Mouse (Mus musculus) urinary bladder, adult 18-20 months (tissue): ENCODE results near the gene Gpr146.
A peak's percentile ranks its signal among the peaks of the same experiment; 100 is the strongest.

Experiments
- DNase-seq, 2 experiments: peaks; one replicate each; pipeline ENCODE4 v3.0.0; 2022; ENCODE audit warnings: low spot score in 2 of 2, mixed read lengths in 2 of 2

The Gpr146 gene

DNA sequence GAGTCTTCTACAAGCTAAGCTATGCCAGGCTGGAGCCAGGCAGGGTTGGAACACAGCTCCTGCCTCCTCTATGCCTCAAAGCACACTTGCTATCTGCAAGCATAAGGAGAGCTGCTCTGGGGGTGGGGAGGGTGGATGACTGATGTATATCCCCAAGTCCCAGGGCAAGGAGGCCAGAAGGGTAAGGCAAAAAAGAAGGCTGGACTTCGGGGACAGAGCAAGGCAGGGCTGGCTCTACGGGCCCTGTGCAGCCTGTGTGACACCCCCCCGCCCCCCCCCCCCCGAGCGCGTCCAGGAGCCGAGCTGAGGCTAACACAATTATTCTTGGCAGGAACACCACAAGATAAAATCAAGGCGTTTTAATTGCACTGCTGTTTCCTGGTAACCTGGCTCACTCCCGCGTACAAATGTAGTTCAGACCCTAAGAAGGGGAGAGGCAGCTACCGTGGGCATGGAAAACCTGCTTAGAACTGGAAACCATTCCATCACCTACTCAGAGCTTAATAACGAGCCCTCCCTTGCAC lies 52.4 kb downstream of the Gpr146 start:
- DNase-seq, result peak in 1 of 2 experiments; percentile 20

DNA sequence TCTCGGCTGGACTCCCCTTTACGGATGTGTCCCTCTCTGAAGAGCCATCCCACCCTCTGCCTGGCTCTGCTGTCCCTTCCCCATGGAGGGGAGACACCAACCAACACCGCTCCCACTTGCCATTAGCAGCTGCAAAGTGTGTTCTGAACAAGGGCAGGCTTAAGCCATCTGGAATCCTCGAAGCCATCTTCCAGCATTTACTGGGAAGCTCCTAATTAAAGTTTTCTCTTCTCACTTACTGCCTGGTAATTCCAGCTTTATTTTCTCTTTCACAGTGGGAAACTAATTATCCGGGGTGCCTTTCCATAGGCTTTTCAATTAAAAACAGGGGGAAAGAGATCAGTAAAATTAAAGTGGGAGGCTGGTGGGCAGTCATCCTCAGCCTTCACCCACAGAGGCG lies 54.8 kb downstream of the Gpr146 start:
- DNase-seq, result no peak

DNA sequence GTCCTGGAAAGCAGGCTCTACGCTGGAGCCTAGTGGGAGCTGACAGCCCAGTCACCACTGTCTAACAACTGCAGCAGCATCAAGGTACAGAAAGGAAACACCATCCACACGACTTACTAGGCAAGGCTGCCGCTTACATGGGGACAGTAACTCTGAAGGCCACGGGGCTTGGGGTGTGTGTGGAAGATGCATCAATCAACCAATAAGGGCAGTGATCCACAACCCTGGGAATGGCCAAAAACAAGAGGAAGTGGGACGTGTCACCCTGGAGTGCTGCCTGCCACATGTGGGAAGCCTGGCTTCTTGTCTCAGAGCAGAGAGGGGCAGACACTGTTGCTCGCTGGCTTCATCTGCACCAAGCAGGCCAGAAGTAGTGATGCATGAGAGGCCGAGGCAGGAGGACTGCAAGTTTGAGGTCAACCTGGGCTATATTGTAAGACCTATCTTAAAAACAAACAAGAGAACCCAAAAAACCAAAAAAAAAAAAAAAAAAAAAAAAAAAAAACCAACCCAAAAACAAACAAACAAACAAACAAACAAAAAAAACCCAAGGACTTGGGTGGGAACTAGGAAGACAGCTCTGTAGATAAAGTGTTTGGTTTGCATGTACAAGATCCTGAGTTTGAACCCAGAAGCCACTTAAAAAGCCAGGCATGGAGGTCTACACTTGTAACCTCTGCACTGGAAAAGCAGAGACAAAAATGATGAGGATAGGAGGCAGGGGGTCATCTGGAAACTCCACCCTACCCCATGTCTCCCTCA lies 55.4 kb downstream of the Gpr146 start:
- no peak for DNase-seq

DNA sequence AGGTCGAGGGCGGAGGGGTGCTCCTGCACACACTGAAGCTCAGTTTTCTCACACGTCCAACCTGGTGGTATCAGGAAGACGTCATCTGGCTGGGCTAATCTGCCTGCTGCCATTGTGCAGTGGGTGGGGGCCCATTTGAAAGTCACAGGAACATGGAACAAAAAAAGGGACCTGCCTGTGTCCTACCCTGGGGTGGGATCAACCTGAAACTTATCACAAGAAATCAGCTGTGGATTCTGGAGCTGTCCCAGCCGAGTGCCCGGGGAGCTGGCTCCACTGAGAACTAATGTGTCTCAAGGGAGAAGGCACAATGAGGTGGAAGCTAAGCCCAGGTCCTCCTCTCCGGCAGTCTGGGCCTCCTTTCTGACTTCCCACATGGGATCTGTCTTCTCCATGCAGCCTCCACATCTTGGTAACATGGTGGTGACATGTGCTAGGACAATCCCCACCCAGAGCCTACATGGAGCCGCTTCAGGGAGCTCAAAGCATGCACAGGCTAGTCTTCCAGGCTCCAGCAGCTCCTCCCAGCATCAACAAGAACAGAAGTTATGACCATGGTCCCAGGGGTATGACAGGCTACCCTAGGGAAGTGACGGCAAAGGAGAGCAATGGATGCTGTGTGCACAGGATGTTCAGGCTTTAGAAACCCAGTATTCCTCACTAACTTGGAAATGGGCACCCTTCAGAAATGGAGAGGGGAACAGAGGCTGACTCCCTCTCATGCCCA lies 56.5 kb downstream of the Gpr146 start:
- no peak for DNase-seq

DNA sequence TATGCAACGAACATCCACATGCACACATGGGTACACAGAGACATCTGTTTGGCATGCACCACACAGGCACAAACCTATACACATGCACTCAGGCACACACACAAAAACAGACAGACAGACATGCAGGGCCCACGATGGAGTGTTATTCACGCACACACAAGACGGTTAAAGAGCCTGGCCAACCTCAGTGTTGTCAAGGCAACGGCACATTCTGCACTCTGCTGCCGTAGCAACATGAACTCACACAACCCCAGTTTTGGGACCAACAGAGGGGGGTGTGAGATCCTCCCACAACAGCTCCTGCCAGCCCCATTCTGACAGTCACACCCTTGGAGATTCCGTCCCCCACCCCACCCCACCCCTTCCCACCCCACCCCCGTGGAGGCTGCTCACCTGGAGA lies 57.4 kb downstream of the Gpr146 start:
- DNase-seq, result no peak

DNA sequence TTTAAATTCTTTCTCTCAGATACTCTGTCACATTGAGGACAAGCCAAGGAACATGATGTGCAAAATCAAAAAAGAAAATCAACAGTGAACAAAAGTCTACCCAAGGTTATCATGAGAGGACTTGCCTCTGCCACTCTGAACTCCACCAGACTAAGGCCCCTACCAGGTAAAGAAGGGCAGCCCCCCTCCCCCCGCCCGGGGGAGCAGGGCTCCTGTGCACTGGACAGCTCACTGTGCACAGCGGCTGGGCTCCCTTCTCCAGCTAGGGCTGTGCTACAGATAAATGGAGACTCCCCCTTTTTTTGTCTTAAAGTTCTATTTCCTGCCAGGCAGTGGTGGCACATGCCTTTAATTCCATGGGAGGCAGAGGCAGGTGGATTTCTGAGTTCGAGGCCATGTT lies 60.3 kb downstream of the Gpr146 start:
- DNase-seq, result no peak

DNA sequence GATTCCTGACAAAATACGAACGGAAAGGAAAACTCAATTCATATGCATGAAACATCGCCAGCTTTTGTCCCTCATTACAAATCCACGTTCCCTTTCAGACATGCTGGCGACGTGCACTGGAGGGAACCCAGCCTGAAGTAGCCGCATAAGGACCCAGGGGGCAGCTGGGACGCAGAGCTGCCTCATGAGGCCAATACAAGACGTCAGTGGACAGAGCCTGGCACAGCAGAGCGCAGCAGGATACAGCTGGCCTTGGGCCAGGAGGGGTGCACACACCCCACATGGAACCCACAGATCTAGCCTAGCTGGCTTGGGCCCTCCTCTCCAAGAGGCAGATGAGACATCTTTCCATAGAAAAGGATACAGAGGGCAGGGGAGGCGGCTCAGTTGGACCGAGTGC lies 60.9 kb downstream of the Gpr146 start:
- no peak for DNase-seq

DNA sequence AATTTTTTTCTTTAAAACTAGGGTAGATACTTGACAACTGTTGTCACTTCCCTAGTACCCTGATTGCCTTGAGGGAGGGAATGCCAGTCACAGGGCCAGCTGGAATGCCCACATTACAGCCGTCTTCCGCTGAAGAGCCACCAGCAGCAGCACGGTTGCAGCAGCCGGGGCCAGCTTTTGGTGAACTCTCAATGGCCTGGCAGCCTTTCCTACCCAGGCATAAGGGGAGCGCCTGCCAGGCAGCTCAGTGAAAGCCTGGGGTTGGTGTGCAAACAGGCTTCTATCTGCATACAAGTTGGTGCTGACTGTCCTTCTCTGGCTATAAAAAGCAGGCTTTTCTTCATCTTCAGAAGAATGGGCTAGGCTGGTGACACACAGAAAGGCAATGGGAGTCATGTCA lies 63.0 kb downstream of the Gpr146 start:
- no peak for DNase-seq

DNA sequence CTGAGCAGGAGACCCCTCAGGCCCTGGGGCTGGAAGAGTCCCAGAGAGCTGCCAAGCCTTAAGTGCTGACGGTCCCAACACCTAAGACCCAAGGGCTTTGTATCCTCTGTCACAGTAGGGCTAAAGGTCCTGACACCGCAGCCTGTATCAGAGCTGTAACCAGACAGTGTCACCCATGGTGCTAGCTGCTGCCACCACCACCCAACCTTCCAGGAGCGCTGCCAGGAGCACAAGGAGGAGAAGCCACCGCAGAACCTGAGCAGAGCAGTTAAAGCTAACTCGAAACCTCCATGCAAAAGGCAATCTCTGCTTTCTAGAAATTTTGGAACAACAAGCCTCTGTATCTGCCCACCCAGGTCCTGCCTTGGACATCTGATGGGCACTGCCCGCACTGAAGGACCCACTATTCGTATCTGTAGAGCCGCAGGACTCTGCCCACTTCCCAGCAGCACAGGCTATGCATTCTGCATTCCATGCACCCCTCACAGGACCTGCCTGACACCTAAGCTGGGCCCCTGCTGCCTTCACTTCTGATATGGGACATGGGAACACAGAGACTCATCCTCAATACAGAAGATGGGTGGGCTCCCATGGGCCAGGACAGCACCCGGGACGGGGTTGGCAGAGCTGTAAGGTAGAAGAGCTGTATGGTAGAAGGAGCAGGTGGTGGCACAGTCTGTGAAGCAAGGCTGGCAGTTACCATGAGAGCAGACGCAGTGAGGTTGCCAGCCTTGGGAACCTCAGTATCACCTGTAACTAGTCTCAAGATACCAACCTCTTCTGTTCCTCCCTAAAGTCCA lies 63.6 kb downstream of the Gpr146 start:
- no peak for DNase-seq

DNA sequence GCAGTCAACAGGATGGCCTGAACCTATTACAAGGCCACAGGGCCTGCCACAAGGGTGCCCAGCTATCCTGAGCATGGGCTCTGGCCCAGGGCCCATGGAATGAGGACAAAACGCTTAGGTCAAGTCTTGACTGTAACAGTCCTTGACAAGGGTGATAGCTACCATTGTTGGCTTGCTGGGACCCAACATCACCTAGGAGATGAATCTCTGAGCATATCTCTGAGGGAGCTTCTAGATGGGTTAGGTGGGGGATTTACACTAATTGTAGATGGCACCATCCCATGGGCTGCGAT lies 64.2 kb downstream of the Gpr146 start:
- DNase-seq, result no peak

DNA sequence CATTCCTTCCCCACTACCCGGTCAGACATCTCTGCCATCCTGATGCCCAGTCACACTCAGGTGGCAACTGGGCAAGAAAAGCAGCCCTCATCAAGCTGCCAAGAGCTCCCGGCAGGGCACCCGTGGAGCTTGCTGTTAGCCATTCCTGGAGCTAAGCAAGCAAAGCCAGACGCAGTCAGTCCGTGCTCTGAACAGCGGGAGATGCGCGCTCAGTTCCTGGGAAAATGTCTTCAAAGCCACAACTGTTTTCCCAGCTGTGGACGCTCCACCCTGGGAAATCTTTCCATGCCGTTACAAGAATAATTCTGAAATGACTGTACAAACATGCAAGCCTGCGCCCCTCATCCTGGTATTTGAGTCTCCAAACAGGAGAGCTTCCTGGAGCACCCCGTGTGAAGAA lies 64.9 kb downstream of the Gpr146 start:
- DNase-seq, result no peak

DNA sequence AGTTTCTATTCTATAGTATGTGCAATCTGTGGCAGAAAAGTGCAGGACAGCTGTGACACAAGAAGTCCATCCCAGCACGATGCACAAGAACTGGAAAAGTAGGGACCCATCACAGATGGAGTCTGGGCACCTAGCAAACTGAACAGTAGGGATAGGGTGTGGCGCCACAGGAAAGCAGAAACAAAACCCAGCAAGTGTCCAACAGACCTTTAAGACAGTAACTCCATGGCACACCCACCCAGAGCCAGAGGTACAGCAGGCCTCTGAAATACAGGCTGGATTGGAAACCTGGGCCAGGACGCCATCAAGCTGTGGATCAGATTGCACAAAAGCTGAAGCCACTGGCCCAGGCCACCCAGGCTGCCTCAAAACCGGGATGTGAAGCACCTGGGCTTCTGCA lies 65.5 kb downstream of the Gpr146 start:
- DNase-seq, result no peak

DNA sequence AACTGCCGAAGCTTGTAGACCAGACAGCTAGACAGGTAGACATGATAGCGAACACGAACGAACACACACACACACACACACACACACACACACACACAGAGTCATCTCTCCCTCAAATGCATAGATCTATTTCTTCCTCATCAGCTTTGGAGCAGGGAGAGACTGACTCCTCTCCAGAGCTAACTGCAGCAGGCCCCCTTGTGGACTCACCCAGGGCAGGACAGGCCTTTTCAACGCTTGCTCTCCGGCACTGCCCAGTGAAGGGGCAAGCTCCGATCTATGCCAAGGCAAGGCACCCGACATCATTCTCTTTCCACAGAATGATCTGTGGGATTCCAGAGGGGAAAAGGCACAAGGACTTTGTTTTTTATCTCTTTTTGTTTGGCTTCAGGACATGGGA lies 67.8 kb downstream of the Gpr146 start:
- no peak for DNase-seq
